Mouse (Mus musculus) G1E (cell line): ENCODE data around the gene Sp6.

Experiments used
- CTCF ChIP-seq: IDR thresholded peaks from 2 replicates; pipeline ENCODE4 v1.5.1; 2012; ENCODE audit warnings: low read depth, low read length, inconsistent platforms, mixed read lengths
- GATA1 ChIP-seq: IDR thresholded peaks from 2 replicates; pipeline ENCODE4 v1.6.1; 2012; ENCODE audit warnings: borderline replicate concordance, low read length, inconsistent platforms, mixed read lengths
- POLR2AphosphoS5 ChIP-seq: IDR thresholded peaks from 2 replicates; pipeline ENCODE4 v1.6.1; 2012; ENCODE audit warnings: low read depth, low read length, inconsistent platforms; ENCODE audit not compliant: insufficient replicate concordance
- TAL1 ChIP-seq: conservative IDR thresholded peaks from 2 replicates; pipeline ENCODE4 v1.6.1; 2012; ENCODE audit warnings: low read depth, low read length, inconsistent platforms, mixed read lengths

DNA sequence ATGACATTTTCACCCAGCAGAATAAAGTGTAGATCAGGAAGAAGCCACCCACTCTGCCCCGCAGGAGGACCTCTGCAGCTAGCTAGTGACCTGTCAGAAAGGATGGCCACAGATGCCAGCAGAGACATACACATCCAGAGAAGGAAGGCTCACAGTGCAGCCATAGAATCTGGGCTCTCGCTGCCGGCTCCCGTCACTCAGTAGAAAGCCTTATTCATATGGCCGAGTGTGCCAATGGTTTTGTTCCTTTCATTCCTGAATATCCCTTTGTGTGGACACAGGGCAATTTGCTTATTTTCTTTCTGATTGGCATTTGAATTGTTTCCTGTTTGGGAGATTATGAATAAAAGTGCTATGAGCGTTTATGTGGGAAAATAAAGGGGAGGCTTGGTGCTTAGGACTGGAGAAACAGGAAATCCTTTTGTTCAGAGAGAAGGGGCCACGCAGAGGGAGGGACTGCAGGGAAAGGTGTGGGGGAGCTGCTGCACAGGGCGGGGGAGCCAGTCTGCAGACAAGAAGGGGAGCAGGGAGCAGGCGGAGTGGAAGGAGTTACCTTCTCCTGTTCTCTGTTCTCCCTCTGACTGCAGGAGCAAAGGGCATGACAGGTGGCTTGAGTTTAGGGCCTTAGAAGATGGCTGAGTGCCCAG is 50.2 kb downstream of the Sp6 start:
- TF ChIP-seq POLR2AphosphoS5, result no peak
- TF ChIP-seq CTCF, result no peak
- TF ChIP-seq TAL1, result no peak
- no peak for TF ChIP-seq GATA1
